Mouse (Mus musculus): ENCODE data around the gene Fam53b. TPM values are rescaled to one million over a fixed set of nuclear protein-coding genes. Genes with fewer than 3 reads are reported as not detected.

Fam53b gene
- total and polyA plus RNA-seq, 2 experiments from 2014 or later, result 5.8 to 15.4 TPM

DNA sequence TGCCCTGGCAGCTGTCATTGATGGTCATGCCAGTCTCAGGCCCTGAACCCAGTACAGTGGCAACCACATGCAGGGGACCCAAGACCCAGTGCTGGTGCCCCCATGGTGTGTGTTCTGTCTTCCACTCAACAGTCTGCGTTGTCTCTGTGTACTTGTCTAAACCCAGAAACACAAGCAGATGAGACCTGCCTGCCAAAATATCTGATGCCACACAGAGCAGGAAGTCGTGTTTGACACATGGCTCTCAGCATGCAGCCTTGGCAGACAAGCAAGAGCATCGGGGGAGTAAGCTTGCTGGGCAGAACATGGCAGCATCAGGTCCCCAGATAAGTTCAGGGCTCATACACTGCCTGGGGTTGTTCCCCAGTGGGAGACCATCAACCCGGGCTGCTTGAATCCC lies 134.6 kb downstream of the Fam53b start:
- H3K36me3 ChIP-seq (ENCODE audit: insufficient read depth), result no peaks in the 10 kb centered on the region
- ATAC-seq (peak; percentile 40; the same call in 1 of the 2 replicates), DNase-seq (peak; percentile 22)
- WGBS, result 47% methylated on average over 4 of the region's 4 CpGs
- no peaks in the 10 kb centered on the region for H3K4me1 ChIP-seq (ENCODE audit: insufficient read depth)
- no peak overlapping the region for H3K27ac ChIP-seq (ENCODE audit: low read depth, low read length)
- no peak overlapping the region for H3K4me3 ChIP-seq (ENCODE audit: low read depth, low read length)
- no peaks in the 10 kb centered on the region for H3K27me3 ChIP-seq (ENCODE audit: insufficient read depth, low read length)
- no peak for TF ChIP-seq CTCF (IDR thresholded peaks at IDR 0.05; ENCODE audit: low read depth)
- H3K4me2 ChIP-seq (ENCODE audit: low read depth), result no peak overlapping the region
- H3K9me3 ChIP-seq (ENCODE audit: low read length), result no peaks in the 10 kb centered on the region
- H3K9ac ChIP-seq, result no peak overlapping the region

DNA sequence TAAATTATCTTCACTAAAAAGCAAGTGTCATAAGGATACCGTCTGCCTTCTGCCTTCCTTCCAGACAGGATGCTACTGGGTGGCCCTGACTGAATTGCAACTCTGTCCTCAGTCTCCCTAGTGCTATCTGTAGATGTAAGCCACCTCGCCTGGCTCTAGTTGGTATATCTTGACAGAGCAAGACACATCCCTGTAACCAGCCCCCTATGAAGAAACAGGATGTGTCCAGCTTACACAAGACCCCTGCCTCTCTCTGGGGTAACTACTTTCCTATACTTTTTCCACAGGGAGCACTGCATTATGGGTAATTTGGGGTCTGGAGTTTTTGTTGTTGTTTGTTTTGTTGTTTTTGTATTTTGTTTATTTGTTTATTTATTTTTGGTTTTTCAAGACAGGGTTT lies 137.8 kb downstream of the Fam53b start:
- no peaks in the 10 kb centered on the region for H3K36me3 ChIP-seq (ENCODE audit: insufficient read depth)
- 94% methylated on average over 2 of the region's 2 CpGs for WGBS
- DNase-seq (no peak), ATAC-seq (no peak)
- H3K4me2 ChIP-seq (ENCODE audit: low read depth), result no peak overlapping the region
- TF ChIP-seq CTCF (IDR thresholded peaks at IDR 0.05; ENCODE audit: low read depth), result no peak
- no peak overlapping the region for H3K4me3 ChIP-seq (ENCODE audit: low read depth, low read length)
- H3K4me1 ChIP-seq (ENCODE audit: insufficient read depth), result no peaks in the 10 kb centered on the region
- H3K27me3 ChIP-seq (ENCODE audit: insufficient read depth, low read length), result no peaks in the 10 kb centered on the region
- no peaks in the 10 kb centered on the region for H3K9me3 ChIP-seq (ENCODE audit: low read length)
- no peak overlapping the region for H3K9ac ChIP-seq
- H3K27ac ChIP-seq (ENCODE audit: low read depth, low read length), result no peak overlapping the region

DNA sequence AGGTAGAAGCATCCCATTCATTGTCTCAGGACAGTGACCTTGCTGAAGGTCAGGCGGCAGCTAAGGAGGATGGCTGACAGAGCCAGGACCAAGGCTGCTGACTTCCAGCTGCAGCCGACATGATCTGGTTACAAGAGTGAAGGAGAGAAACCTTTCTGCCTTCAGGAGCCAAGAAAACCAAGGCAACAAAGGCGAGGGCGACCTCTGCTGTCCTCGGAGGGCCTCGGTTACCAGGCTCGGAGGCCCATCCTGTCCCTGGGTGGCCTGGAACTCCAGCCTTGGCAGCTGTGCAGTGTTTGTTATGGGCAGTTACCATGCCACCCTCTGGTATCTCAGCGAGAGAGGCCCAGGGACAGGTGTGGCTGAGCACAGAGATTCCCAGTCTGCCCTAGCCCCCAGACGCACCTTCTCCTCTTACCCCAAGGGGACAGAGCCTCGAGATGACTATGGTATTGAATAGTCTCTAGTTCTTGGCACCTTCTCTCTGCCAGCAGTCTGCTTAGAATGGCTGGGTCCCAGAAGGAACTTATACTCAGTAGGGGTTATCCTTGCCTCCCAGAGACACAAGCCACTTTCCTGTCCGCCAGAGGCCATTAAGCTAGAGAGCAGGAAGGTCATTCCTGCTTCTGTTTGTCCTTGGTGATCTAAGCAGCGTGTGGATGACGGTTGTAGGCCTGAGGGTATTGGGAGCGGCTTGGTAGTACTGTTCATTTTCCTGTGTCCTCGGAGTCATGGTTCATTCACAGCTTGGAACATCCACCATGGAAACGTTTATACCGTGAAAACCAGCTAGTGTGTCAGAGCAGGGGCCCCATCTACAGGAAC lies 139.5 kb downstream of the Fam53b start:
- 52% methylated on average over 17 of the region's 17 CpGs for WGBS
- peak; percentile 28; the same call in 1 of the 2 replicates for TF ChIP-seq CTCF (IDR thresholded peaks at IDR 0.05; ENCODE audit: low read depth)

DNA sequence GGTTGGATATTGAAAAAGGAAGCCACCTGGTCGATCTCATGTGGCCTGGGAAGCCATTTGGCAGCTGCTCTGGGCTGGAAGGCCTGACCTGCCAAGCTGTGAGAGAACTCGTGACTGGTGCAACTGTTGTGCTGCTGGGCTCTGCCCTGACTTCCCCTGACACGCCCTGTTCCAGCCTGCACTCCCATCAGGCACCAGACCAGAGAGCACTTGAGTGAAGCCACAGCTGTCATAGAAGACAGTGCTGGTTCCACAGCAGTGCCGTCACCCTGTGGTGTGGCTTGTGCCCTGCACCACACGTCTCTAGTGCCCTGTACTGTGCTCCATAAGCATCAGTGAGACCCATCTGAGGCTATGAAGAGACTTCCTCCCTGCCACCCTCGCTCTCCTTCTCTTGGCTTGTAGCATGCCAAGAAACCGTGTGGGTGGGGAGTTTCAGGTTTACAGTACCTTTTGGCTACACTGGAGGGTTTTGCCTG lies 141.2 kb downstream of the Fam53b start:
- no peak overlapping the region for H3K27ac ChIP-seq (ENCODE audit: low read depth, low read length)
- no peak overlapping the region for H3K4me2 ChIP-seq (ENCODE audit: low read depth)
- ATAC-seq (no peak), DNase-seq (no peak)
- no peaks in the 10 kb centered on the region for H3K4me1 ChIP-seq (ENCODE audit: insufficient read depth)
- no peak overlapping the region for H3K9ac ChIP-seq
- TF ChIP-seq CTCF (IDR thresholded peaks at IDR 0.05; ENCODE audit: low read depth), result no peak
- no peaks in the 10 kb centered on the region for H3K9me3 ChIP-seq (ENCODE audit: low read length)
- WGBS, result 84% methylated on average over 7 of the region's 7 CpGs
- H3K4me3 ChIP-seq (ENCODE audit: low read depth, low read length), result no peak overlapping the region
- no peaks in the 10 kb centered on the region for H3K27me3 ChIP-seq (ENCODE audit: insufficient read depth, low read length)
- no peaks in the 10 kb centered on the region for H3K36me3 ChIP-seq (ENCODE audit: insufficient read depth)

More for the DNA sequence above, 139.5 kb downstream of the Fam53b start:
- no peak overlapping the region for H3K4me3 ChIP-seq (ENCODE audit: low read depth, low read length)
- no peaks in the 10 kb centered on the region for H3K9me3 ChIP-seq (ENCODE audit: low read length)
- H3K36me3 ChIP-seq (ENCODE audit: insufficient read depth), result no peaks in the 10 kb centered on the region
- H3K27me3 ChIP-seq (ENCODE audit: insufficient read depth, low read length), result no peaks in the 10 kb centered on the region
- no peaks in the 10 kb centered on the region for H3K4me1 ChIP-seq (ENCODE audit: insufficient read depth)
- H3K27ac ChIP-seq (ENCODE audit: low read depth, low read length), result no peak overlapping the region
- ATAC-seq, result no peak
- no peak overlapping the region for H3K4me2 ChIP-seq (ENCODE audit: low read depth)
- no peak for DNase-seq
- no peak overlapping the region for H3K9ac ChIP-seq

DNA sequence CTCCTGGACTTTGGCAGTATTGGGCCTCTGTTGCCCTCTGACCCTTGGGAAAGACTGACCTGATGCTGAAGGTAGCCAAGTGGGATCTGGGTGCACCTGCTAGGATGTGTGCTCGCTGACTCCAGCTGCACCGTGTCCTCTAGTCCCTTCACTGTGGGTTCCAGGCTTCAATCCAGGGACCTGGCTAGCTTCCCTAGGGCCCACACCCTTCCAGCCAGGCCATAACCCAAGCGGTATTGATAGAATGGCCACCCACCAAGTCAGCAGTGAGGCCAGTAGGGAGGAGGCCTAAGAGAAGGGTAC lies 142.9 kb downstream of the Fam53b start:
- H3K9ac ChIP-seq, result no peak overlapping the region
- no peaks in the 10 kb centered on the region for H3K36me3 ChIP-seq (ENCODE audit: insufficient read depth)
- no peak overlapping the region for H3K27ac ChIP-seq (ENCODE audit: low read depth, low read length)
- H3K4me1 ChIP-seq (ENCODE audit: insufficient read depth), result no peaks in the 10 kb centered on the region
- no peak overlapping the region for H3K4me3 ChIP-seq (ENCODE audit: low read depth, low read length)
- no peak overlapping the region for H3K4me2 ChIP-seq (ENCODE audit: low read depth)
- H3K9me3 ChIP-seq (ENCODE audit: low read length), result no peaks in the 10 kb centered on the region
- DNase-seq (no peak), ATAC-seq (no peak)
- no peak for TF ChIP-seq CTCF (IDR thresholded peaks at IDR 0.05; ENCODE audit: low read depth)
- WGBS, result 83% methylated on average over 3 of the region's 3 CpGs
- H3K27me3 ChIP-seq (ENCODE audit: insufficient read depth, low read length), result no peaks in the 10 kb centered on the region

DNA sequence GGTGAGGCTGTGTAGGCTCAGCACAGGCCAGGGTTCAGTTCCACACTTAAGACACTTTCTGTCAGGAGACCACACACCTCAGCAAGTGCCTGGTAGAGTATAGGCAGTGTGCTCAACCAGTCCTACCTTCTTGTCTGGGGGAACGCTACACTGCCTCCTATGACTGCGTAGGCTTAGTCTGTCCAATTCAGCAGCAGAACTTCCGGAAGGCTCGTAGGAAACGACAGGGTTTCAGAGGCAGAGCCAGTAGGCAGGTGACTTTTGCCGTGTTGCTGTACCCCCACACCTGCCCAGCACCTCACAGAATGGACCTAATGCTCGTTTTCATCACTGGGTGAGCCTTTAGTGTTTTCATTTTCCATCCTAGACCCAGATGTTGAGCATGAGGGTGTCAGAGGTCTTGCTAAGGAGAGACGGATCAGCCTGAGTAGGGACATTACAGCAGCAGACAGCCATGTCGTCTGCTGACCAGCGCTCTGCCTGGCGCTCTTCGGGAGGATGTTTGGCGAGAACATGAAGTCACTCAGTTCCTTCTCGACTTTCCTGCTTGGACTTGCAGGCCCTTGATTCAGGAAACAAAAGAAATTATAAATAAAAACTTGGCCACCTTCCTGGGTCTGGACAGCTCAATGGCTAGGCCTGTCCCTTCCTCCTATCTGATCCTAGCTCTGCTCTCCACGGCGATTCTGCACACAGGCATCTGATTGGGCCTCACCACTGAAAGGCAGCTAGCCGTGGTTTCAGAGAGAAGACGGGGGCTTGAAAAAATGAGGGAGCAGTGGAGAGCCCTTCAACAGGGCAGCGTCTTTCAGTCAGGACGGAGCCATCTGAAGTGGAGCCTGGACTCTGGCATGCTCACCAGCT lies 143.5 kb downstream of the Fam53b start:
- H3K4me2 ChIP-seq (ENCODE audit: low read depth), result no peak overlapping the region
- H3K4me1 ChIP-seq (ENCODE audit: insufficient read depth), result no peaks in the 10 kb centered on the region
- 86% methylated on average over 20 of the region's 20 CpGs for WGBS
- no peaks in the 10 kb centered on the region for H3K27me3 ChIP-seq (ENCODE audit: insufficient read depth, low read length)
- H3K36me3 ChIP-seq (ENCODE audit: insufficient read depth), result no peaks in the 10 kb centered on the region
- no peak for ATAC-seq
- no peak overlapping the region for H3K27ac ChIP-seq (ENCODE audit: low read depth, low read length)
- no peaks in the 10 kb centered on the region for H3K9me3 ChIP-seq (ENCODE audit: low read length)
- TF ChIP-seq CTCF (IDR thresholded peaks at IDR 0.05; ENCODE audit: low read depth), result no peak
- no peak overlapping the region for H3K9ac ChIP-seq
- H3K4me3 ChIP-seq (ENCODE audit: low read depth, low read length), result no peak overlapping the region
- DNase-seq, result no peak

DNA sequence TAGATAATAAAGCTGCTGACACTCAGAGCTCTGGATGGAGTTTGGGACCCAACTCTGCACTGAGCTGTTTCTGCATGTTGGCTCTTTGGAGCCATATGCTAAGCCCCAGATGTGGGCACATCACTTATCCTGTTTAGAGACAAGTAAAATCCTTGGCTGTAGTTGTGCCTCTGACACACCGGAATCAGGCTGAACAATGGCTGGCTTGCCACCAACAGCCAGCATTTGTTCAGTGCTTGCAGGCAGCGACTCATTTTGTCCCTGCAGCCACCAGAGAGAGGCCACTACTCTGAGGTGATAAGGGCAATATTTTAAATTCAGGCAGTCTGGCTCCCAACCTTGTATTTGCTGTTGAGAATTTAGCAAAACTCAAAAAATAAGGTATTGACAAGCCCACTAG lies 145.1 kb downstream of the Fam53b start:
- Histone ChIP-seq H3K4me3 (ENCODE audit: low read depth, low read length) (no peak overlapping the region), H3K9me3 (ENCODE audit: low read length) (no peaks in the 10 kb centered on the region), H3K4me2 (ENCODE audit: low read depth) (no peak overlapping the region), H3K27ac (ENCODE audit: low read depth, low read length) (no peak overlapping the region), H3K9ac (no peak overlapping the region), H3K36me3 (ENCODE audit: insufficient read depth) (no peaks in the 10 kb centered on the region), H3K4me1 (ENCODE audit: insufficient read depth) (no peaks in the 10 kb centered on the region), H3K27me3 (ENCODE audit: insufficient read depth, low read length) (no peaks in the 10 kb centered on the region)
- TF ChIP-seq CTCF (IDR thresholded peaks at IDR 0.05; ENCODE audit: low read depth), result no peak
- no peak for DNase-seq
- ATAC-seq, result no peak
- WGBS, result 14% methylated on average over 2 of the region's 2 CpGs

Measured in forebrain, postnatal 0 days (tissue).